Mouse (Mus musculus) granulocyte monocyte progenitor cell, adult 5-6 weeks (primary cell): ENCODE data around the gene Akna. TPM values are rescaled to one million over a fixed set of nuclear protein-coding genes. Genes with fewer than 3 reads are reported as not detected.
A peak's percentile ranks its signal among the peaks of the same experiment; 100 is the strongest.

ENCODE experiments used
- ATAC-seq: replicated peaks from 2 replicates; pipeline ENCODE4 v1.8.0; 2016; ENCODE audit warnings: mild to moderate bottlenecking, moderate TSS enrichment, inconsistent platforms; ENCODE audit not compliant: poor library complexity, severe bottlenecking
- total RNA-seq, 2 experiments: library from RNA; stranded (forward) in 1 of 2; stranded (reverse) in 1 of 2; fragments of 200-712, 200-1000 nt in 1 of 2; fragments of >200 nt in 1 of 2; fragmentation: Nextera tagmentation in 1 of 2; gene quantifications; 2 replicates each; pipeline ENCODE4 v1.2.3; 2014 to 2017

Gene Akna
- total RNA-seq, 2 experiments from 2014 or later: 13.6 to 33.6 TPM

GRCm38 (mm10) chr4:63410583-63410934 lies 7.4 kb upstream of the Akna start:
- peak; percentile 81 for ATAC-seq

GRCm38 (mm10) chr4:63409908-63410582 lies 6.9 kb upstream of the Akna start:
- peak; percentile 51 for ATAC-seq

- ATAC-seq: 0 out of 2 replicates have a peak, but pooled peaks have one; percentile 9
These were observed 6.3 kb upstream of the Akna start for GRCm38 (mm10) chr4:63409317-63409907.

GRCm38 (mm10) chr4:63408649-63409048 lies 5.5 kb upstream of the Akna start:
- peak; percentile 46 for ATAC-seq

- no peak for ATAC-seq
These were observed 5.1 kb upstream of the Akna start for GRCm38 (mm10) chr4:63408247-63408646.

GRCm38 (mm10) chr4:63405683-63406082 lies 2.5 kb upstream of the Akna start:
- no peak for ATAC-seq

GRCm38 (mm10) chr4:63405051-63405450 lies 1.9 kb upstream of the Akna start:
- ATAC-seq: no peak

- no peak for ATAC-seq
These were observed 1.1 kb upstream of the Akna start for GRCm38 (mm10) chr4:63404205-63404604.

- ATAC-seq: no peak
These were observed 596 bp downstream of the Akna start for GRCm38 (mm10) chr4:63402558-63402957.

- no peak for ATAC-seq
These were observed 1.1 kb downstream of the Akna start for GRCm38 (mm10) chr4:63402056-63402455.

- ATAC-seq: peak; percentile 36
These were observed 1.5 kb downstream of the Akna start for GRCm38 (mm10) chr4:63401620-63402019.

- peak; percentile 39 for ATAC-seq
These were observed 2.4 kb downstream of the Akna start for GRCm38 (mm10) chr4:63400541-63401306.

- ATAC-seq: no peak
These were observed 3.4 kb downstream of the Akna start for GRCm38 (mm10) chr4:63399691-63400270.

GRCm38 (mm10) chr4:63398854-63399609 lies 4.1 kb downstream of the Akna start:
- peak; percentile 57 for ATAC-seq

- no peak for ATAC-seq
These were observed 5.1 kb downstream of the Akna start for GRCm38 (mm10) chr4:63397981-63398537.

- ATAC-seq: peak; percentile 82
These were observed 11.8 kb downstream of the Akna start for GRCm38 (mm10) chr4:63391322-63391721.

- peak; percentile 73 for ATAC-seq
These were observed 13.1 kb downstream of the Akna start for GRCm38 (mm10) chr4:63389887-63390528.

- ATAC-seq: no peak
These were observed 13.8 kb downstream of the Akna start for GRCm38 (mm10) chr4:63389121-63389886.

GRCm38 (mm10) chr4:63388029-63388428 lies 15.1 kb downstream of the Akna start:
- no peak for ATAC-seq
